Mouse (Mus musculus) midbrain, embryonic 16.5 days (tissue): ENCODE results near the gene Rnf225. TPM values are rescaled to one million over a fixed set of nuclear protein-coding genes. Genes with fewer than 3 reads are reported as not detected.
"Not testable (repeated sequence)": the region's sequence is repeated elsewhere in the genome, so short reads cannot be mapped to it uniquely, and the experiment has no call there.

ENCODE experiments used
- ATAC-seq: fragments of 200-750 bp; cut with Nextera tagmentation; 2 replicates; pipeline ENCODE4 v1.8.0; 2017; ENCODE audit warnings: moderate TSS enrichment
- H3K27ac ChIP-seq: fragments of 300-500 bp; sonication (generic); 2 replicates; pipeline ENCODE4 v1.5.1; 2014; ENCODE audit warnings: mild to moderate bottlenecking, low read length, mixed read lengths
- H3K27me3 ChIP-seq: fragments of 300-500 bp; sonication (generic); 2 replicates; pipeline ENCODE4 v1.6.1; 2014; ENCODE audit warnings: low read depth, low read length, mixed read lengths; ENCODE audit not compliant: control insufficient read depth, insufficient read depth
- H3K36me3 ChIP-seq: fragments of 300-500 bp; sonication (generic); 2 replicates; pipeline ENCODE4 v1.6.1; 2014; ENCODE audit warnings: mild to moderate bottlenecking, low read length, moderate library complexity, mixed read lengths; ENCODE audit not compliant: control insufficient read depth, insufficient read depth
- H3K4me1 ChIP-seq: fragments of 300-500 bp; sonication (generic); 2 replicates; pipeline ENCODE4 v1.6.1; 2014; ENCODE audit warnings: mild to moderate bottlenecking, low read length, mixed read lengths; ENCODE audit not compliant: control insufficient read depth, insufficient read depth
- H3K4me2 ChIP-seq: fragments of 300-500 bp; sonication (generic); 2 replicates; pipeline ENCODE4 v1.6.1; 2014; ENCODE audit warnings: mild to moderate bottlenecking, low read length, mixed read lengths
- H3K4me3 ChIP-seq: fragments of 300-500 bp; sonication (generic); 2 replicates; pipeline ENCODE4 v1.5.1; 2014; ENCODE audit warnings: low read depth, mild to moderate bottlenecking, low read length, moderate library complexity, mixed read lengths
- H3K9ac ChIP-seq: fragments of 300-500 bp; sonication (generic); 2 replicates; pipeline ENCODE4 v1.6.1; 2014; ENCODE audit warnings: low read depth, low read length, mixed read lengths
- H3K9me3 ChIP-seq: fragments of 300-500 bp; sonication (generic); replicated peaks from 2 replicates; pipeline ENCODE4 v1.6.1; 2014; ENCODE audit warnings: mild to moderate bottlenecking, low read length, mixed read lengths; ENCODE audit not compliant: control insufficient read depth, poor library complexity, severe bottlenecking
- WGBS: fragments of 180-500 bp; shearing (Covaris S2); extraction: QIAGEN DNeasy Blood & Tissue Kit; methylation state at CpG from one replicate; pipeline ENCODE4 v1.1.7; 2014; 5-methylcytosine and 5-hydroxymethylcytosine counted together
- polyA plus RNA-seq: library from polyadenylated mRNA; unstranded; fragments of >200 nt; fragmentation: Nextera tagmentation; extraction: Ambion mirVana; gene quantifications from 2 replicates; pipeline ENCODE4 v1.2.1, GENCODE M21; 2015

Gene Rnf225
- polyA plus RNA-seq: 0.98 and 1.2 TPM in 2 replicates

DNA sequence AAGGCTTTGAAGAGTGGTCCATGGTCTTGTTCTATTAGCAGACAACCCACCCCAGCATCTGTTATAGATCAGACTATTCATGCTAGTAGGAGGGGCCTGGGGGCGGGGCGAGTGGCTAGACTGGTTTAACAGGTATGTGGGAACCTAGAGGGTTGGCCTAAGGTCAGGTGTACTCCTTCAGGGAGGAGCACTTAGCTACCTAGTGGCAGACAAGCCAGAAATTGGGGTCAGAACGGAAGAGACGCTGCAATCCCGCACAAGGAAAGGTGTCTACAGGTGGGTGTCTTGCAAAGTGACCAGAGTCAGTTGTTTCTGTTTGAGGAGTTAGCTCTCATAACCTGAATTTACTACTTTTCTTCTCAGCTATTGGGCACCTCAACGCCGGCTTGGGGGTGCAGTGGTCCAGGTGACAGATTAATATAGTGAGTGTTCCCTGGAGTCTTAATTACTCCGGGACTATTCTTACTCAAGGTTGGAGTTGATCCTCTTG lies at the start of gene Rnf225:
Gene Rnf225 (plus strand): TSS at position 226 of the 490 bp plus-strand sequence.
- Histone ChIP-seq H3K27ac (no peak within 1 kb of the TSS), H3K4me3 (peak within 1 kb of the TSS; percentile 26), H3K36me3 (peaks cover 26% of the 10 kb centered on the region), H3K4me2 (peak within 1 kb of the TSS; percentile 51), H3K9me3 (no peaks in the 10 kb centered on the region), H3K27me3 (peaks cover 21% of the 10 kb centered on the region), H3K9ac (peak within 1 kb of the TSS; percentile 45), H3K4me1 (peaks cover 12% of the 10 kb centered on the region)
- 27% methylated on average over 8 of the region's 8 CpGs for WGBS
- peak; percentile 1; the same call in 1 of the 2 replicates for ATAC-seq

- Histone ChIP-seq H3K27ac (no peak overlapping the region), H3K9me3 (no peaks in the 10 kb centered on the region), H3K4me1 (peaks cover 15% of the 10 kb centered on the region), H3K27me3 (no peaks in the 10 kb centered on the region), H3K9ac (no peak overlapping the region), H3K4me2 (peak overlapping the region; percentile 71), H3K36me3 (peaks cover 7% of the 10 kb centered on the region), H3K4me3 (peak overlapping the region; percentile 85; the same call in 1 of the 2 replicates)
- peak; percentile 33; the same call in 1 of the 2 replicates for ATAC-seq
Measured at GRCm38 (mm10) chr7:12880036-12880435, 47.2 kb upstream of the Rnf225 start.

- H3K9me3 ChIP-seq, H3K27me3 ChIP-seq, H3K36me3 ChIP-seq: not testable (repeated sequence)
- H3K27ac ChIP-seq: peak overlapping the region; percentile 63; the same call in 1 of the 2 replicates
- peak overlapping the region; percentile 85 for H3K4me3 ChIP-seq
- 42% methylated on average over 8 of the region's 8 CpGs for WGBS
- peak overlapping the region; percentile 94 for H3K9ac ChIP-seq
- peak; percentile 37 for ATAC-seq
- H3K4me1 ChIP-seq: peaks cover 15% of the 10 kb centered on the region
- peak overlapping the region; percentile 71 for H3K4me2 ChIP-seq
Measured at GRCm38 (mm10) chr7:12880497-12880896, 46.7 kb upstream of the Rnf225 start.

GRCm38 (mm10) chr7:12880911-12881660 lies 46.1 kb upstream of the Rnf225 start, which contains the start of gene Zfp128:
Zfp128 (plus strand) TSS chr7:12881177.
- under 1% methylated on average over 35 of the region's 35 CpGs for WGBS
- peak within 1 kb of the TSS; percentile 85 for H3K4me3 ChIP-seq
- H3K9me3 ChIP-seq: no peaks in the 10 kb centered on the region
- peak within 1 kb of the TSS; percentile 71 for H3K4me2 ChIP-seq
- H3K27me3 ChIP-seq: no peaks in the 10 kb centered on the region
- H3K9ac ChIP-seq: peak within 1 kb of the TSS; percentile 94
- peak within 1 kb of the TSS; percentile 66 for H3K27ac ChIP-seq
- peaks cover 15% of the 10 kb centered on the region for H3K4me1 ChIP-seq
- peak; percentile 99 for ATAC-seq
- H3K36me3 ChIP-seq: peaks cover 13% of the 10 kb centered on the region

DNA sequence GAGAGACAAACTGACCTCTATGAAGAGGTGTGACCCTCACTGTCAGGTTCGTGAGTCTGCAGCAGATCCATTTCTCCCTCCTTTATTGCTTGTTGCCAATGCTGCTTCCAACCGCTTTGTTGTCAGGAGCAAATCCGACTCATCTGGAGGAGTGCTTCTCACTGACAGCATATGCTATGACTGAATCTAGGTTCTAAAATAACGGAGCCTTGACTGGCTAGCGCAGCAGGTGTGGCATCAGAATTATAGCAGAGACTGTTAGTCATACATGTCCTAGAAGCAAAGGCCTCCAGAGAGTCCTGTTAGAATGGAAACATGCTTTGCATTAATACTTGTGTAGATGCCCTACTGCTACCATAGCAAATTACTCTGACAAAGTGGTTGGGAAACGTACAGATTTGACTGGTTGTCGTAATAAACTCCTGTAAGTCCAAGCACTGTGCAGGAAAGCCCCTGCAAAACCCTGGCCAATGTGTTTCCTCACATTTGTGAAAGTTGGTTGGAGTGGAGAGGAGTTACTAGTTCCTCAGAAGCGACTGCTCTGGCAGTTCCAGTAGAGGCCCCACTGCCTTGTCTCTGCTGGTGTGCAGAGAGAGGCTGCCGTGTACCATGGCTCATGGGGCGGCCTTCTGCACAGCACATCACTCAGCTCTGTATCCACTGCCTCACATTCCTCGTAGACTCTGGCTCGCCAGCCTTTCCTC lies 40.5 kb upstream of the Rnf225 start:
- H3K36me3 ChIP-seq: peaks cover 53% of the 10 kb centered on the region
- WGBS: 93% methylated on average over 12 of the region's 12 CpGs
- H3K27me3 ChIP-seq: no peaks in the 10 kb centered on the region
- H3K4me1 ChIP-seq: peaks cover 9% of the 10 kb centered on the region; the same call in 1 of the 2 replicates
- no peak overlapping the region for H3K4me3 ChIP-seq
- no peak overlapping the region for H3K27ac ChIP-seq
- H3K4me2 ChIP-seq: no peak overlapping the region
- ATAC-seq: no peak
- no peak overlapping the region for H3K9ac ChIP-seq
- H3K9me3 ChIP-seq: no peaks in the 10 kb centered on the region

DNA sequence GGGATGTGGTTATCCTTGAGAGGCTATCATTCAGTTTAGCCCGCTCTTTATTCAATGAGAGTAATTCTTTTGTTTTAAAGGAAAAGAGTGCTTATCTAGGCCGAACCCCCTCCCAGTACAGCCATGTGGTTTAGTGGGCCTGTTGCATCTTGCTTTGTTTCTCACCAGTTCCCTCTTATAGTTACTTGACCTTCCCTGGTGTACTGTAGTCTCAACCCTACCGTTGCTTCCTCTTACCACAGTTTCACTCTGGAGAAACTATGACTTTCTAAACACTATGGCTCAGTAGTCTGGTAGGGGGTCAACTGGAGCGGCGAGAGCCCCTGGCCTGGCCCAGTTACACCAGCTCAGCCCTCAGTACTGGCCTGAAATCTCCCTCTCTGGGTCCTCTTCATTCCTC lies 39.6 kb upstream of the Rnf225 start:
- H3K4me3 ChIP-seq: no peak overlapping the region
- no peak for ATAC-seq
- WGBS: 94% methylated on average over 5 of the region's 5 CpGs
- H3K27me3 ChIP-seq: no peaks in the 10 kb centered on the region
- H3K9me3 ChIP-seq: no peaks in the 10 kb centered on the region
- no peak overlapping the region for H3K27ac ChIP-seq
- no peak overlapping the region for H3K4me2 ChIP-seq
- peaks cover 58% of the 10 kb centered on the region for H3K36me3 ChIP-seq
- H3K9ac ChIP-seq: no peak overlapping the region
- 0 out of 2 replicates have a peak, but pooled peaks cover 3% of the 10 kb centered on the region for H3K4me1 ChIP-seq

GRCm38 (mm10) chr7:12890928-12891327 lies 36.3 kb upstream of the Rnf225 start:
- Histone ChIP-seq H3K9me3 (no peaks in the 10 kb centered on the region), H3K9ac (no peak overlapping the region), H3K36me3 (peaks cover 45% of the 10 kb centered on the region), H3K4me1 (no peaks in the 10 kb centered on the region), H3K4me2 (no peak overlapping the region), H3K27me3 (no peaks in the 10 kb centered on the region), H3K27ac (no peak overlapping the region), H3K4me3 (no peak overlapping the region)
- ATAC-seq: no peak
- 96% methylated on average over 14 of the region's 14 CpGs for WGBS

DNA sequence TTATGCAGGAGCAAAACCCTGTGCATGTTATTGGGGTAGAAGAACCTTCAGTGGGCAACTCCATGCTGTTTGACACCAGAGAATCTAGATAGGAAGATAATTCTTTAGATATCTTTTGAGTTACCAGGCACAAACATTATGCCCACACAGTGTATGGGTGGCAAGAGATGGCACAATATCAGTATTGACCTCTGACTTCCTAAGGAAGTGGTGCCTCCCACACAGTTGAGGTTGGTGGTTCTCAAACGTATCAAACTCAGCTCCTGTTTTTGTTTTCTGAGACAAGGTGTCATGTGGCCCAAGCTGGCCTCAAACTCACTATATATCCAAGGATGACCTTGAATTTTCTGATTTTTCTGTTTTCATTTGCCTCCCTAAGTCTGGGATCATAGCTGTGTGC lies 35.9 kb upstream of the Rnf225 start:
- Histone ChIP-seq H3K4me2 (no peak overlapping the region), H3K4me3 (no peak overlapping the region), H3K27ac (no peak overlapping the region), H3K9me3 (no peaks in the 10 kb centered on the region), H3K9ac (no peak overlapping the region), H3K27me3 (no peaks in the 10 kb centered on the region), H3K36me3 (peaks cover 43% of the 10 kb centered on the region), H3K4me1 (no peaks in the 10 kb centered on the region)
- ATAC-seq: no peak
- WGBS: 86% methylated on average over 1 of the region's 1 CpGs
